Mouse (Mus musculus) thymus, adult 2 months (tissue): ENCODE data around the gene Myo1c. TPM values are rescaled to one million over a fixed set of nuclear protein-coding genes. Genes with fewer than 3 reads are reported as not detected.
A peak's percentile ranks its signal among the peaks of the same experiment; 100 is the strongest.

ENCODE experiments used
- DNase-seq: peaks from one replicate; pipeline ENCODE4 v3.0.0; 2021
- H3K27ac ChIP-seq: fragments of 200-500 bp; 2 replicates; pipeline ENCODE4 v1.5.1; 2012; ENCODE audit warnings: low read length, control low read depth; ENCODE audit not compliant: control insufficient read depth, insufficient read depth
- H3K27me3 ChIP-seq: fragments of 200-500 bp; 2 replicates; pipeline ENCODE4 v1.6.1; 2012; ENCODE audit warnings: mild to moderate bottlenecking, low read length, moderate library complexity, mixed read lengths; ENCODE audit not compliant: control insufficient read depth, insufficient read depth
- H3K36me3 ChIP-seq: fragments of 200-500 bp; 2 replicates; pipeline ENCODE4 v1.6.1; 2012; ENCODE audit warnings: mild to moderate bottlenecking, low read length, moderate library complexity; ENCODE audit not compliant: control insufficient read depth, insufficient read depth
- H3K4me1 ChIP-seq: fragments of 200-500 bp; replicated peaks from 2 replicates; pipeline ENCODE4 v1.6.1; 2012; ENCODE audit warnings: low read length; ENCODE audit not compliant: control insufficient read depth, insufficient read depth
- H3K4me3 ChIP-seq: fragments of 200-500 bp; 2 replicates; pipeline ENCODE4 v1.5.1; 2012; ENCODE audit warnings: mild to moderate bottlenecking, low read length, control low read depth, moderate library complexity; ENCODE audit not compliant: control insufficient read depth, insufficient read depth
- CTCF ChIP-seq: fragments of 200-500 bp; IDR thresholded peaks from 2 replicates; pipeline ENCODE4 v1.5.1; 2012; ENCODE audit warnings: mild to moderate bottlenecking, control low read depth, low read length, moderate library complexity, borderline replicate concordance; ENCODE audit not compliant: control insufficient read depth, poor library complexity, insufficient read depth; ENCODE audit errors: extremely low read depth
- POLR2A ChIP-seq: fragments of 200-500 bp; IDR thresholded peaks from 2 replicates; pipeline ENCODE4 v1.6.1; 2012; ENCODE audit warnings: mild to moderate bottlenecking, low read length, control low read depth, moderate library complexity; ENCODE audit not compliant: control insufficient read depth, poor library complexity, insufficient read depth; ENCODE audit errors: extremely low read depth
- WGBS: fragments of 180-500 bp; shearing (Covaris S2); methylation state at CpG from one replicate; pipeline ENCODE4 v1.1.7; 2018; 5-methylcytosine and 5-hydroxymethylcytosine counted together
- polyA plus RNA-seq: library from polyadenylated mRNA; depleted of rRNA; stranded (reverse); fragments of >200 nt; gene quantifications from 2 replicates; pipeline ENCODE4 v1.2.3, GENCODE M21; 2012

The Myo1c gene
- polyA plus RNA-seq, 1 experiment = 90.2 TPM

- Histone ChIP-seq H3K27me3 (no peaks in the 10 kb centered on the region), H3K36me3 (peaks cover 34% of the 10 kb centered on the region), H3K4me1 (peaks cover 13% of the 10 kb centered on the region), H3K27ac (no peak overlapping the region), H3K4me3 (no peak overlapping the region)
- TF ChIP-seq CTCF = peak; percentile 73; the same call in 1 of the 2 replicates
- no peak for TF ChIP-seq POLR2A
- WGBS = 84% methylated on average over 5 of the region's 5 CpGs
- DNase-seq = peak; percentile 60
These were observed 31.2 kb upstream of the Myo1c start for GRCm38 (mm10) chr11:75619133-75619532.

DNA sequence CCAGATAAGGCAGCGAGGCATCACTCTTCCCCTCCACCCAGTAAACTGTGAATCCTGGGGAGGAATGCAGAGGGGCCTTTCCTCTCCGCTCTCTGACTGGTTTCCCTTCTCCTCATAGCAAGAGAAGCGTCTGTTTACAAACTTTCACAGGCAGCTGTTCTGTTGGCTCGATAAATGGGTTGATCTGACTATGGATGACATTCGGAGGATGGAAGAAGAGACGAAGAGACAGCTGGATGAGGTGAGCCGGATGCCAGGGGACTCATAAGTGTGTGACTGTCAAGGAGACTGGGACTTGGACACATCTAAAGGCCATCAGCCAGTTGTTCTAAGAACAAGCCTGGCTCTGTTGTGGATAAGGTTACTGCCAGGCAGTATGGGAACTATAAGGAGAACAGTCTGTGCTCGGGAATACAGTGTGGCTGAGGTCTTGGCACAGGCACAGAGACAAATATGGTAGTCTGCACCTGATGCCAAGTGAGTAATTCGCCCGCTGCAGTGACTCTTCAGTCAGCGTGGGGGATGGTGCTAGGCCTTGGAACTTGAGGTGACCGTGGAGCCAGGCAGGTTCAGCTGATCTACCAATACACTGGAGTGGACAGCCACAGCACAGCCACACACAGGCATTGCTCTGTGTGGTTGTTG, 30.0 kb upstream of the Myo1c start:
- H3K27ac ChIP-seq = no peak overlapping the region

GRCm38 (mm10) chr11:75621426-75621825, 28.9 kb upstream of the Myo1c start:
- Histone ChIP-seq H3K4me1 (peaks cover 18% of the 10 kb centered on the region), H3K27me3 (no peaks in the 10 kb centered on the region), H3K36me3 (peaks cover 46% of the 10 kb centered on the region), H3K4me3 (no peak overlapping the region), H3K27ac (no peak overlapping the region)
- no peak for DNase-seq
- TF ChIP-seq POLR2A = no peak
- no peak for TF ChIP-seq CTCF
- 93% methylated on average over 2 of the region's 2 CpGs for WGBS

More for the DNA sequence above, 30.0 kb upstream of the Myo1c start:
- peaks cover 18% of the 10 kb centered on the region for H3K4me1 ChIP-seq
- no peak overlapping the region for H3K4me3 ChIP-seq
- no peaks in the 10 kb centered on the region for H3K27me3 ChIP-seq
- 96% methylated on average over 12 of the region's 12 CpGs for WGBS
- TF ChIP-seq CTCF (no peak), POLR2A (no peak)
- H3K36me3 ChIP-seq = peaks cover 39% of the 10 kb centered on the region
- no peak for DNase-seq

GRCm38 (mm10) chr11:75622588-75623329, 27.5 kb upstream of the Myo1c start:
- DNase-seq = peak; percentile 60
- Histone ChIP-seq H3K36me3 (peaks cover 52% of the 10 kb centered on the region), H3K27ac (peak overlapping the region; percentile 91), H3K4me3 (no peak overlapping the region), H3K27me3 (no peaks in the 10 kb centered on the region), H3K4me1 (peaks cover 18% of the 10 kb centered on the region)
- TF ChIP-seq CTCF (no peak), POLR2A (no peak)
- 39% methylated on average over 2 of the region's 2 CpGs for WGBS

DNA sequence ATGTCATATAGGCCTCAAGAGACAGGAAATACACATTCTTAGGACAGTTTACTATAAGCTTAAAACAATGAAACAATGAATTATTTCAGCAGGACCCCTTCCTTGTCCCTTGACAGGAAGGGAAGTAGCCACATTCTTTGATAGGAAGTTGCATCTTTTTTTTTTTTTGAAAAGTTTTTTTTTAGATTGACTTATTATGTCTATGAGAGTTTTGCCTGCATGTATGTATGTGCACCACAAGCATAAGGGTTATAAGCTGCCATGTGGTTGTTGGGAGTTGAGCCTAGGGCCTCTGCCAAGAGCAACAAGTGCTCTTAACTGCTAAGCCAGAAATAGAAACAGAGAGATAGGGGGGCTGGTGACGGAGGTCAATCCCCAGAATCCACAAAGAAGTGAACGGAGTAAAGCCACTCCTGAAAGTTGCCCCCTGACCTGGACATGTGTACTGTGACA, 26.2 kb upstream of the Myo1c start:
- Histone ChIP-seq H3K4me3 (no peak overlapping the region), H3K4me1 (peaks cover 18% of the 10 kb centered on the region), H3K36me3 (peaks cover 56% of the 10 kb centered on the region), H3K27ac (peak overlapping the region; percentile 82), H3K27me3 (no peaks in the 10 kb centered on the region)
- 80% methylated on average over 2 of the region's 2 CpGs for WGBS
- TF ChIP-seq CTCF = no peak
- TF ChIP-seq POLR2A = no peak
- DNase-seq = no peak

DNA sequence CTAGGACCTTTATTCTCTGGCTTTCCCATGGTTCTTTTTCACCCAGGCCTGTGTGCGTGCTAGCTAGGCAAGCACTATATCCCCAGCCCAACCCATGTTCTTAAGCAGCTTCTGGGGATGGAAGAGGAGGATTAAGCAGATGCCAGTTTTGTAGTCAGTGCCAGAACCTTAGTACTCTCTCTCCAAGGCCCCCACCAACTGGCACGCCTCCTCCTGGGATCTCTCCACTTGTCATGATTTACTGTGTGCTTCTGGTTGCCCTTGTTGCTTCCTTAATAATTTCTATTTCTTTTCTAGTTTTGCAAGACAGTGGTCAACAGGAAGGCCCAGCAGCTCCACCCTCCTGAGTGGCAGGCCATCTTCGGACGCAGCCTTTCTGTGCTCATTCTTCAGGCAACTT, 24.5 kb upstream of the Myo1c start:
- no peak for DNase-seq
- WGBS = 97% methylated on average over 4 of the region's 4 CpGs
- no peak for TF ChIP-seq POLR2A
- no peak for TF ChIP-seq CTCF
- Histone ChIP-seq H3K27ac (no peak overlapping the region), H3K27me3 (no peaks in the 10 kb centered on the region), H3K4me3 (no peak overlapping the region), H3K4me1 (peaks cover 18% of the 10 kb centered on the region), H3K36me3 (peaks cover 41% of the 10 kb centered on the region)
